Mouse (Mus musculus) Muller cell, postnatal 12 days (primary cell): ENCODE measurements around the gene Thsd7b.

Experiments
- DNase-seq: peaks from one replicate; pipeline ENCODE4 v3.0.0-alpha.2; 2015; ENCODE audit errors: inconsistent ontology term

Gene Thsd7b

GRCm38 (mm10) chr1:129272982-129273937, at the start of gene Thsd7b:
Thsd7b (plus strand) TSS chr1:129273302.
- DNase-seq = peak; percentile 46

GRCm38 (mm10) chr1:129244292-129244691, 28.8 kb upstream of the Thsd7b start:
- peak; percentile 15 for DNase-seq

DNA sequence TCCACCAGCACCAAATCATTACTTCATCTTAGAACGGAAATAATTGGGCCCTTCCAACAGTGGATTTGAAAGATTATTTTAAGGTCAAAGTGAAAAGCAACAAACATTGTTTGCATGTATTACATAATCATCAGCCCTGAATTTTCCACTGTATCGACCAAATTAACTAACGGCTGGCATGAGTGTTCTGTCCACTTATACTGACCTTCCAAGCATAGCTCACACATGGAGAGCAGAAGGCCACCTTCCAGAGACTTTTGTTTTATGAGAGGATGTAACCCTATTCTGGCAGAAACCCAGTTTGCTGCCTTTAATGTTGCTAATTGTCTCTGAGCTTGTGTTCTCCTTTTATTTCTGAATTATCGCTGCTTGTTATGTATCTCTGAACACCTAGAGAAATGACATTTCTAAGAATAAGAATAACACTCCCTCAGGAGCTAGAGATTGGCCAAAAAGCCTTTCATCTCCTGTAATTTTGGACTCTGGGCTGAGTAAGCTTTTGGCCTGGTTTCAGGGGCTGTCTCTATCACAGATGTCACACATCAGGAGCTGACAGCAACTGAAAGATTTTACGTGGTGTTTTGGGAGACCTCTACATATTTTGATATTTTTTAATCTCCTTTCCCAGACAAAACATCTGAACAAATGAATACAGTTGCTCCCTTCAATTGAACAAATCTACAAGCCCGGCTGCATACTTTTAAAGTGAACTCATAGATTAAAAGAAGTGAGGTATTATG, 22.2 kb upstream of the Thsd7b start:
- DNase-seq = peak; percentile 51

DNA sequence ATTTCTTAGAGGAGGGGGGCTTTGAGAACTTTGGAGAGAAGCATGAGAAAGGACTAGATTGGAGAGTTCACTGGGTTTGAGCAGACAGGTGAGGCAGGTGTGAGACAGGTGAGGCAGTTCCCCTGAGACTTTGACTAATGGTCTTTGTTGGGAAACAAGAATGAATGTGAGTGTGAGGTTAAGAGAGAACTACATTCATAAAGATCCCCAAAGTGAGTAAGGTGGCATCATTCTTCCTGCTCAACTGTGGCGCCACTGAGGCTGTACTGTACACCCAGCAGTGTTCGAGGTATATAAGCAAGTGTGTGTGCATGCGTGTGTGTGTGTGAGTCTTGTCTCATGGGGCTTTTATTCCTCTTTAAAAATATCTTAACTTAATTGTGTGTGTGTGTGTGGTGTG, 6.4 kb upstream of the Thsd7b start:
- DNase-seq = no peak

DNA sequence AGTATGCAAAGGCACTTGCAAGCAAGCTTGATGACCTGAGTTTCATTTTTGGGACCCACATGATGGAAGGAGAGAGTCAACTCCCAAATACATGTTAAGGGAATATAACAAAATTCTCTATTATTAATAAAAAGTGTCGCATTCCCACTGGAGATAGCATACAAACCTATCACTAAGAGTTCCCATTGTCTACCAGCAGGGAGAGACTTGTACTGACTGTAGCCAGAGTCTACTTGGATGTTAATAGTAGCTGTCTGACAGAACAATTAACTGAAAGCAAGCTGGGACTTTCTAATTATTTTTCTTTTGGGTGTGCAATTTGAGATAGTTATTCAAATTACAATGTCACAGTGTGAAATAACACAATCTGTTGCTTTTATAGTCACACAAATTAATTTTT, 31.1 kb downstream of the Thsd7b start:
- DNase-seq = no peak

DNA sequence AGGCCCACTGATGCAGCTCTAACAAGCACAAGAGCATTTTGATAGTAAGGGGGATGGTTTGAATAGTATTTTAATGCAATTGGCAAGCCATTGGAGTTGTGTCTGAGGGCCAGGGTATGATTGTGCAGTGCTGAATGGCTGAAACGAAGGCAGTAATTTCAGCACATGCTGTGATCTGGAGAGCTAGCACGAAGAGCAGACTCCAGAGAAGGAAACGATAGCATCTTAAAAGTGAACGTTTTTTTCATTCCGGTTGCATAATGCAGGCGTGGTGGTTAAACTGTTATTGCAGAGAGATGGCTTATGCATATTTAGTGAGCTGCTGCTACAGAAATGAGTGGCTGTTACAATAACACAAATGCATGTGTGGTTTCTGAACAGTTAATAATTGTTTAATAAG, 51.3 kb downstream of the Thsd7b start:
- DNase-seq = no peak

DNA sequence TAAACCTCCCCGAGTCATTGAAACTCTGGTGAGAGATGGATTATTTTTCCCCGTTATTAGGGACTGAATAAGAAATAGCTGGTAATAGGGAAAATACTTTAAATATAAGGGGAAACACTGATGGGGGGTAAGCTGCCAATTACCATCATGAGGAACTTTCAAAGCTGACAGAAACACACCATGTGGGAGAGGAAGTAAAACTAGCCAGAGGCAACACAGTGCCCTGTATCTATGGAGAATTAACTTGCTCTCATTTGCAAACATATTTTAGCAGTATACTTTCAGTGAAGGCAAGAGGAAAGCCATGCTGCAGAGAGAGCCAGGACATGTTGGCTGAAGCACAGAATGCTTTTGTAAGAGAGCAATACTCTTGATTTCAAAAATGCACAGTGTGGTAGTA, 51.7 kb downstream of the Thsd7b start:
- no peak for DNase-seq

GRCm38 (mm10) chr1:129356631-129357030, 83.5 kb downstream of the Thsd7b start:
- DNase-seq = no peak

GRCm38 (mm10) chr1:129357378-129357777, 84.3 kb downstream of the Thsd7b start:
- DNase-seq = no peak

DNA sequence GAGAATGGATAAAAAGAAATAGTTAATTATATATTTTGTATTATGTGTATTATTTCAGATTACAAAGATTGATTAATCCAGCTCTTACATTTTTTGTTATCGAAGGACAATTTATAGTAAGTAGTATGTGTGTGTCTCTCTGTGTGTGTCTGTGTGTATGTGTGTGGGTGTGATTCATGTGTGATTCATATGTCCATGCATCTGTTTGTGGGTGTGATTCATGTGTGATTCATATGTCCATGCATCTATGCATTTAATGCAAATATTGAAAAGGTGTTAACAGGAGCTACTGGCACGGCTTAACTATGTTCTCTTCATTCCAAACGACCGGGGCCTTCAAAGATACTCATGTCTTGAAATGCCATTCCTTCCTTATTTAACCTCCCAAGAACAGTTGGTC, 90.3 kb downstream of the Thsd7b start:
- no peak for DNase-seq

- DNase-seq = no peak
Measured at GRCm38 (mm10) chr1:129364828-129365227, 91.7 kb downstream of the Thsd7b start.

DNA sequence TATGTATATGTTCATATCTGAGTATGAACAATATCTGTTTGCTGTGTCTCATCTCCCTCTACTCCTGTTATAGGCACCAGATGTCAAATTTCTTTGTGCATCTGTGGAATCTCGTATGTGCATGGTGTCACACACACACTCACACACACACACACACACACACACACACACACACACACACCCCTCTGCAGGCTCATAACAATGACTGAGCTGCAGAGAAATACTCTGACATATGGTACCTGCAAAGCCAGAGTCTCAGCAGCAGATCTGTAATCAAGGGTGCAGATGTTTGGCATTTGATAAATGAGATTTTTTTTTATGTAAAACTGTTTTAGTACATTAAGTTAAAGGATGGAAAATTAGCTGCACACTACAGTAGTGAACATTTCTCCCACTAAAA, 92.5 kb downstream of the Thsd7b start:
- no peak for DNase-seq

- DNase-seq = no peak
Measured at GRCm38 (mm10) chr1:129386479-129386878, 113.4 kb downstream of the Thsd7b start.

GRCm38 (mm10) chr1:129411584-129411983, 138.5 kb downstream of the Thsd7b start:
- DNase-seq = no peak

DNA sequence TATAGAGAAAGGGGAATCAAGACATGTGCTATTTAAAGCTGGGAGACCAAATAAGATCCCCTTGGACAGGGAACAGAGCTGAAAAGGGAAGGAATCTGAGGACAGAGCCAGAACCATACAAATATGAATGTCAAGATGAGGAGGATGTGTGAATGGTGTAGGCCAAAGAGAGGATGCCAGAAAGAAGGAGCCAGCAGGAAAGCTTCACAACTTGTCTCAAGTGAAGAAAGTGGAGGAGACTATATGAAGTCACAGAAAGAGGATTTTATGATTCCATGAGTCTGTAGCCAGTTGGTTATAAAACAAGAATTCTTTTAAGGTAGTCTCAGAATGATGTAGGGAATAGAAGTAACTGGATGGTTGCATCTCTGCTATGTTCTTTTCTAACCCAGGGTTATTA, 148.5 kb downstream of the Thsd7b start:
- no peak for DNase-seq

DNA sequence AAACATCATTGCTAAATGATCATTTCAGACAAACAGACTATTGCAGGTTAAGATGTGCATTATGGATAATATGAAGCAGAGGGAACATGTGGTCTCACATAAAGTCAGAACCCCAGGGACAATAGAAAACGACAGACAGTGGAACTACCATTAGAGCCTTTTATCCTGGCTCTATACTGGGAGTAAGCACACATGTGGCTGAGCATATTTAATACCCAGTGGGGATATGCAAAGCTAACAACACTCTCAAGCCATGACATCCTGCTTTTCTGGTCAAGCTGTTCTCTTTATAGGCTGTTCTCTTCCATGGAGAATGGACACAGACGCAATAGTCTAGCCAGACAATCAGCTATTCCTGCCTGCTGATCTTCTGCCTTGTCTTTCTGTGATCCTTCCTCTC, 191.3 kb downstream of the Thsd7b start:
- no peak for DNase-seq

- peak; percentile 74 for DNase-seq
Measured at GRCm38 (mm10) chr1:129473504-129473903, 200.4 kb downstream of the Thsd7b start.

DNA sequence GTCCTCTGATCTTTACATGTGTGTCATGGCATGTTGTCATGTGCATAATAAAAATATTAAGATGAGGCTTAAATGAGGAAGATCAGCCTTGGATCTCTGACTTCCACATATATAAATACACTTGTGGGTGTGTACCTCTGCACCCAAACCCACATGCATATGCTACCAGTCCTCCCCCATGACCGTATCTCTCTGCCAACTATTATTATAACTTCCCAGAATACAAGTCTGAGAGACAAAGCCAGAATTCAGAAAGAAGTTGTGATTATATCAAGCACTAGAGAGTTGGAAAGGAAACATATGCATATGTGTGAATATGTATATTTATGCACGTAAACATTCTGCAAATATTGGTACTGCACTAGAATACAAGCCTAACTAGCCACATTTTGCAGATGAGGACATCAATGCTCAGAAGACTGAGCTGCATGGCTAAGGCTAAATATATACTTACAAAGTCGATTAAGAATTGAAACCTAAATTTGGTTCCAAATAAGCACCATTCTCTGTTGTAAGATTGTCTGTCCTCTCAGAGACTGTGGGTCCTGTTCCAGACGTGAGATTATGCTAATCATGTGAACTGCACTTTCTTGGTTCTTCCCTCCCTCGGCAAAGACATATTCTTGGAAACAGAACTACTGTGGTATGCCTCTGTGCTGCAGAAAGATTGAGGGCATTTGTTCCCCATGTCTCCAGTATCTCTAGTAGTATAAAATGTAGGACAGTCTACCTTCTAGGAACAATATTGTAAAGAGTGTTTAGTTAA, 211.3 kb downstream of the Thsd7b start:
- no peak for DNase-seq

DNA sequence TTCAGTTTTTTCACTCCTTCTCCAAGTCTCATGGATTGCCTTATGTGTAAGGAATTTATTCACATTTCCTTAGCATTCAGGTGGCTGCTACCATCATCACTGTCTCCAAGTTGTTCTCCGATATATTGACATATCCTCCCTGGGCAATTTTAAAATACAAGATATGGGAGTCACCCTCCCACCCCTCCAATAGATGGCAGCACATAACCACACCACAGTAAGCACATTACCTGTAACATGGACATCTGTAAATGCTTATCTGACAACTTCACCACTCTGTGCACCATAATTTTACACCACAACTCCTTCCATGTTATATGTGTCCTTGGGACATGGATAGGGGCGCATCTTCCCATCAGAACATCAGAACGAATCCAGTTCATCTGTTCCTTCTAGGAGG, 218.0 kb downstream of the Thsd7b start:
- DNase-seq = no peak

DNA sequence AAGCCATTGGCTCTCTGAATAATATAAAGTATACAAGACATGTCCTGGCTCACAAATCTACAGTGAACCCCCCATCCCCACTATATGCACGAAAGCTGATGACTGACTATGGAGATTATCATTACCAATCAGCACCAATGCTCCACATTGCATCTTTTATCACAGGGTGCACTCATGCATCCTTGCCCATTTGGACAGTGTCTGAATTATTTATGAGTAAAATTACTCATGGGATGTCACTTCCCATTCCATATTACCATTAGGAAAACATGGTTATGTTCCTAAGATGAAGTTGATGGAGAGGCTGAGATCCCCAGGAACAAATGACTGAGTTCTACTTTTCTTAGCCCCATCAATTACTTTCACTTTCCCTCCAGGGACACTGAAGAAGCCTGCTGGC, 220.8 kb downstream of the Thsd7b start:
- no peak for DNase-seq

- DNase-seq = no peak
Measured at GRCm38 (mm10) chr1:129501707-129502106, 228.6 kb downstream of the Thsd7b start.

GRCm38 (mm10) chr1:129516379-129516778, 243.3 kb downstream of the Thsd7b start:
- DNase-seq = no peak
